Mouse (Mus musculus) heart, embryonic 16.5 days (tissue): ENCODE results near the gene Cfap74. TPM values are rescaled to one million over a fixed set of nuclear protein-coding genes. Genes with fewer than 3 reads are reported as not detected.

Experiments
- ATAC-seq: fragments of 200-750 bp; cut with Nextera tagmentation; replicated peaks from 2 replicates; pipeline ENCODE4 v1.8.0; 2017; ENCODE audit warnings: moderate number of reproducible peaks; ENCODE audit not compliant: insufficient read depth, low FRiP score; ENCODE audit errors: extremely low read depth
- H3K27ac ChIP-seq: fragments of 300-500 bp; sonication (generic); 2 replicates; pipeline ENCODE4 v1.5.1; 2014; ENCODE audit warnings: mild to moderate bottlenecking, low read length, control low read depth, moderate library complexity
- H3K27me3 ChIP-seq: fragments of 300-500 bp; sonication (generic); 2 replicates; pipeline ENCODE4 v1.6.1; 2014; ENCODE audit warnings: low read length, mixed read lengths; ENCODE audit not compliant: control insufficient read depth, insufficient read depth
- H3K36me3 ChIP-seq: fragments of 300-500 bp; sonication (generic); 2 replicates; pipeline ENCODE4 v1.6.1; 2014; ENCODE audit not compliant: control insufficient read depth, insufficient read depth
- H3K4me1 ChIP-seq: fragments of 300-500 bp; sonication (generic); 2 replicates; pipeline ENCODE4 v1.6.1; 2014; ENCODE audit warnings: low read length, mixed read lengths; ENCODE audit not compliant: control insufficient read depth, insufficient read depth
- H3K4me2 ChIP-seq: fragments of 300-500 bp; sonication (generic); 2 replicates; pipeline ENCODE4 v1.6.1; 2014; ENCODE audit warnings: low read depth, mild to moderate bottlenecking, control low read depth, low read length
- H3K4me3 ChIP-seq: fragments of 300-500 bp; sonication (generic); 2 replicates; pipeline ENCODE4 v1.5.1; 2014; ENCODE audit warnings: mild to moderate bottlenecking, control low read depth, low read length
- H3K9ac ChIP-seq: fragments of 300-500 bp; sonication (generic); 2 replicates; pipeline ENCODE4 v1.6.1; 2014; ENCODE audit warnings: low read length, control low read depth
- H3K9me3 ChIP-seq: fragments of 300-500 bp; sonication (generic); replicated peaks from 2 replicates; pipeline ENCODE4 v1.6.1; 2016; ENCODE audit warnings: low read length; ENCODE audit not compliant: control insufficient read depth
- WGBS: fragments of 180-500 bp; shearing (Covaris S2); extraction: QIAGEN DNeasy Blood & Tissue Kit; methylation state at CpG from one replicate; pipeline ENCODE4 v1.1.7; 2014; 5-methylcytosine and 5-hydroxymethylcytosine counted together
- polyA plus RNA-seq: library from polyadenylated mRNA; unstranded; fragments of >200 nt; fragmentation: Nextera tagmentation; extraction: Ambion mirVana; gene quantifications from 2 replicates; pipeline ENCODE4 v1.2.1, GENCODE M21; 2015

The Cfap74 gene
- polyA plus RNA-seq, 1 experiment from 2014 or later, result 0.64 TPM

DNA sequence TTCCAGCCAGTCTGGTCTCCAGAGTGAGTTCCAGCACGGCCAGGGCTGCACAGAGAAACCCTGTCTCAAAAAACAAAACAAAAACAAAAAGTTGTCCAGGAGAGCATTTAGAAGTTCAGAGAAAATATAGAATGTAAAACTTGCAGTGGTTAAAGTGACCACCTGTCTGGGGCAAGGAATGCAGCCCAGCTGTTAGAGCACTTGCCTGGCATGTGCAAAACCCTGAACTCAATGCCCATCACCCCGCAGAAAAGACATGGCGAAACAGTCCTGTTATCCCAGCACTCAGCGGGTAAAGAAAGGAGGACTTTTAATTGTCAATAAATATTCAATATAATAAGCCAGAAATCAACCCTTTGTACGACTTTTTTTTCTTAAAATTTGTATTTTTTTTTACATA, 49.6 kb downstream of the Cfap74 start:
- H3K27ac ChIP-seq, result no peak overlapping the region

DNA sequence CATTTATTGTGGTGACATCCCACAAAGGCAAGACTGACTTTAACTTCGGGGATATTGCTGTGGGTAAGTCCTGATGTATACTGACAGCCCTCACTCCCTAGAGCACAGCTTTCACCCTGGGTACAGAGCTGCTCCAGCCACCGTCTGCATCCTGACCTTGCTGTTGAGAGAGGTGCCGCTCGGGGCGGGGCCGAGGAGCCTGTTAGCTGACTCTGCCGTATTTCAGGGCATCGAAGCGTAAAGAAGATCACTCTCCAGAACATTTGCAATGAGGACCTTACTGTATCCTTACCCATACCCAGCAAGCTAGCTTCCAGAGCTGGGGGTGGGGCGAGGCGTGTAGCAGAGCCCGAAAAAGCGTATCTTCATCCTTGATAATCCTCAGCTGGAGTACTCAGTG, 54.1 kb downstream of the Cfap74 start:
- 69% methylated on average over 13 of the region's 13 CpGs for WGBS
- Histone ChIP-seq H3K4me3 (no peak overlapping the region), H3K9me3 (no peaks in the 10 kb centered on the region), H3K4me1 (no peaks in the 10 kb centered on the region), H3K4me2 (no peak overlapping the region), H3K27ac (no peak overlapping the region), H3K36me3 (no peaks in the 10 kb centered on the region), H3K27me3 (no peaks in the 10 kb centered on the region), H3K9ac (no peak overlapping the region)
- no peak for ATAC-seq

More for the DNA sequence above, 49.6 kb downstream of the Cfap74 start:
- H3K4me1 ChIP-seq, result no peaks in the 10 kb centered on the region
- no peaks in the 10 kb centered on the region for H3K36me3 ChIP-seq
- no peak overlapping the region for H3K4me2 ChIP-seq
- no peak overlapping the region for H3K4me3 ChIP-seq
- H3K9me3 ChIP-seq, result no peaks in the 10 kb centered on the region
- 75% methylated on average over 5 of the region's 5 CpGs for WGBS
- no peak overlapping the region for H3K9ac ChIP-seq
- ATAC-seq, result no peak
- H3K27me3 ChIP-seq, result no peaks in the 10 kb centered on the region

DNA sequence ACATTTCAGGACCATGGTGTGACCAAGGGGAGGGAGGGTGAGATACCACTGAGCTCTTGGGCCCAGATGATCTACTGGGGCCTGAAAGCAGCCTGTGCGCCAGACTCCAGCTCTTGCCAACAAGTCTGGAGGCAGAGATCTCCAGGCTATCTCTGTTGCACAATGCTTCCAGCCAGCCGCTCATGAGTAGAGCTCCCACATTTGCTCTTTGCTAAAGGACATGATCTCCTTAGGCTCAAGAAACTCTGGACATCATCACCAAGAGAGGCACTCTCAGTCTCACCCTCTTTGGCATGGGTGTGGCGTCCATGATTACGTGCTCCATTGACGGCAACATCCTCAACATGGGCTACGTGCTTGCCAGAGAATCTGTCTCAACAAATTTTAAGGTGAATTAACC, 54.6 kb downstream of the Cfap74 start:
- 67% methylated on average over 6 of the region's 6 CpGs for WGBS
- H3K27me3 ChIP-seq, result no peaks in the 10 kb centered on the region
- H3K4me2 ChIP-seq, result no peak overlapping the region

DNA sequence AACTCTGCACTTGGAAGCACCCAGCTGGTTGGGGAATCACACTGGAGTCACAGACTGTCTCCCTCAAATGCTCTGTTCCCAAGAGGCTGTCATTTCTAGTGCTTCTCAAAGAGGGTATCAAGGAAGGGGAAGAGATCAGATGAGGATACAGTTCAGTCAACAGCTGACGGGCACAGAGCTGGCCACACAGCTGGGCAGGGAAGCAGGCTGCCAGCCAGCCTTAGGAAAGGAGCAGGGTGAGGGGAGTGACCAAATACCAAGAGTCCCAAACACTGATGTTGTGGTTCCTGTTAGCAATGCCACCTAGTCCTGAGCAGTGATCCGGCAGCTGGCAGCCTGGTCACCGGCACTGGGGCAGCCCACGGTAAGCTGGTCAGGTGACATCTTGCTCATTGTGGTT, 55.1 kb downstream of the Cfap74 start:
- no peaks in the 10 kb centered on the region for H3K4me1 ChIP-seq
- no peaks in the 10 kb centered on the region for H3K27me3 ChIP-seq
- no peaks in the 10 kb centered on the region for H3K36me3 ChIP-seq
- ATAC-seq, result no peak
- H3K27ac ChIP-seq, result no peak overlapping the region
- no peak overlapping the region for H3K9ac ChIP-seq
- WGBS, result 76% methylated on average over 4 of the region's 4 CpGs
- no peak overlapping the region for H3K4me3 ChIP-seq
- no peaks in the 10 kb centered on the region for H3K9me3 ChIP-seq
- H3K4me2 ChIP-seq, result no peak overlapping the region

More for the DNA sequence above, 54.6 kb downstream of the Cfap74 start:
- H3K4me1 ChIP-seq, result no peaks in the 10 kb centered on the region
- H3K9ac ChIP-seq, result no peak overlapping the region
- no peaks in the 10 kb centered on the region for H3K9me3 ChIP-seq
- no peak for ATAC-seq
- H3K27ac ChIP-seq, result no peak overlapping the region
- H3K36me3 ChIP-seq, result no peaks in the 10 kb centered on the region
- no peak overlapping the region for H3K4me3 ChIP-seq

DNA sequence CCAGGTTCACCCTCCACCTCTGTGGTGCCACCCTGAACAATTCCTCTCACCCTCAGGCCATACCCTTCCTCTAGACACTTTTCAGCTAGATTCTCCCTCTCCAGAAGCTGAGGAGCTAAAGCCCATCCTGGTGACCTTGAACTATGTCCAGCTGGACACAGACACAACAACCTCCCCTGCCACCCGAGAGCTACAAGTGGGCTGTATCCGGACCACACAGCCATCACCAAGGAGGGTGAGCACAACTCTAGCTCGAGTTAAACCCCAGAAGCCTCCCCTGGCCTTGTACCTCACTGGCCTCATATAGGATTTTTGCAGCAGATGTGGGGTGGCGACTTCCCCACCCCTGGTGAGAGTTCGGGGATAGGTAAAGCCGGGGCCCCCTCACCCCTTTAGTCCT, 56.6 kb downstream of the Cfap74 start:
- WGBS, result 59% methylated on average over 6 of the region's 6 CpGs
- no peaks in the 10 kb centered on the region; the same call in 1 of the 2 replicates for H3K27me3 ChIP-seq

DNA sequence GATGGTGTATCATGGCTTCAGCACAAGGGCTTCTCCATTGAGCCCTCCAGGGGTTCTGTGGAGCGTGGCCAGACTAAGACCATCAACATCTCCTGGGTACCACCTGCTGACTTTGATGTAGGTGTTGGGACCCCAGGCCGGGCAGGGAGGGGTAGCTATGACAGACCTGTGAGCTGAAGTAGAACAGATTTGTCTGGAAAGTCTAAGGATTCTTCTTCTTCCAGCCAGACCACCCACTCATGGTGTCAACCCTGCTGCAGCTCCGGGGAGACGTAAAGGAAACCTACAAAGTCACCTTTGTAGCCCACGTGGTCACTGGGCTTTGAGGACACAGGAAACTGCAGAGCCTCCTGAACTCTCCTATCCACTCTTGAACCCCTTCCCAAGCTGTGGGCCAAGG, 57.1 kb downstream of the Cfap74 start:
- no peak overlapping the region for H3K27ac ChIP-seq
- no peaks in the 10 kb centered on the region; the same call in 1 of the 2 replicates for H3K27me3 ChIP-seq
- no peak overlapping the region for H3K4me3 ChIP-seq
- H3K4me1 ChIP-seq, result no peaks in the 10 kb centered on the region
- no peak overlapping the region for H3K9ac ChIP-seq
- no peak overlapping the region for H3K4me2 ChIP-seq
- H3K36me3 ChIP-seq, result no peaks in the 10 kb centered on the region
- WGBS, result 88% methylated on average over 5 of the region's 5 CpGs
- no peaks in the 10 kb centered on the region for H3K9me3 ChIP-seq
- no peak for ATAC-seq

More for the DNA sequence above, 56.6 kb downstream of the Cfap74 start:
- H3K36me3 ChIP-seq, result no peaks in the 10 kb centered on the region
- H3K27ac ChIP-seq, result no peak overlapping the region
- H3K4me3 ChIP-seq, result no peak overlapping the region
- ATAC-seq, result no peak
- no peaks in the 10 kb centered on the region for H3K4me1 ChIP-seq
- H3K9ac ChIP-seq, result no peak overlapping the region
- no peak overlapping the region for H3K4me2 ChIP-seq
- H3K9me3 ChIP-seq, result no peaks in the 10 kb centered on the region

DNA sequence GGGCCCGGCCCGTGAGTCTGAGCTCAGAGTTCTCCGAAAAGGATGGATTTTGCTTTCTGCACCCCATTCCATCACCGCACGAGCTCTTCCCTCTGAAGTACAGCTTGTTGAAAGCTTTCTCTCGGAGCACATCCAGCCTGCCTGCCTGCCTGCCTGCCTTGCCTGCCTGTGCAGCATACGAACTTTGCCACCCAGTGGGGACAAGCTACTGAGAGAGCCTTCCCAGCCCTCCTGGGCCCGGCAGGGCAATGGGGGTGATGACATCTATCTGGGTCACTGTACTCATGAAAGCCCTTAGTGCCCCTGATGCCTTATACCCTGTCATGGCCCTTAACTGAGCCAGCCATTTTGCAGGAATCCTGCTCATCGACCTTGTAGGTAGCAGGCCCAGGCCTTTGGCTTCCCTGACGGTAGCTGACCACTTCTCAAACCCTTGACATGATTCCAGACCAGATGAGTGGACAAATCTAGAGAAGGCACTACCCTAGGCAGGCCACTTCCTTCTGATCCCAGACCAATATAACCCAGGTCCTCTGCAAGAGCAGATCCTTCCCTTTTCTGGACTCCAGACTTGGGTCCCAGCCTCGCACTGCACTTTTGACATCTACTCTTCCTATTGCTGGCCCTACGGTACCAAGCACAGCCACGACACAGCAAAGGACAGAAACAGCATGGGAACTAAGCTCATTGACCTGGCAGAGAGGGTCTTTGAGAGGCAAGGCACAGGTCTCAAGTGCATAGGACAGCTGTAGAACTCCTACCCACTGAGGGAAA, 58.4 kb downstream of the Cfap74 start:
- no peaks in the 10 kb centered on the region for H3K36me3 ChIP-seq
- WGBS, result 74% methylated on average over 13 of the region's 13 CpGs
- no peak overlapping the region for H3K9ac ChIP-seq
- H3K27ac ChIP-seq, result no peak overlapping the region
- no peak overlapping the region for H3K4me3 ChIP-seq
- H3K4me2 ChIP-seq, result no peak overlapping the region
- H3K27me3 ChIP-seq, result no peaks in the 10 kb centered on the region; the same call in 1 of the 2 replicates
- H3K4me1 ChIP-seq, result no peaks in the 10 kb centered on the region
- ATAC-seq, result no peak
- no peaks in the 10 kb centered on the region for H3K9me3 ChIP-seq

DNA sequence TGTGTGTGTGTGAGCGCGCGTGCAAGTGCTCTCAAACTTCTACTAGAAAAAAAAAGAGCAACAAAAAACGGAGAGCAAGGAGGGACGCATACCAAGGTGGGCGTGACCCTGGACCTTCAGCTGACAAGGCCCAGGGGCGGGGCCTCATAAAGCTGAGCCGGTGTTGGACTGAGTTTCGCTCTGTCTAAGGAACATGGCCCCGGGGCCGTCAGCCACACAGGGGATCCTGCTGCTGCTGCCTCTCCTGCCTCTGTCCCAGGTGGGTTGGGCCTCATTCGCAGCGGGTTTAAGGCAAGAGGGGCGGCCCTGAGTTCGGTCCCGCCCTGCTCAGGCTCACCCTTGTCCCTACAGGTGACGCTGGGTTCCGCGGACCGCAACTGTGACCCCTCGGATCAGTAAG, 60.0 kb downstream of the Cfap74 start, which contains the start of gene Tmem52:
Gene Tmem52 (plus strand): TSS at position 163 of the 400 bp plus-strand sequence.
- 0 out of 2 replicates have a peak, but pooled peaks have one; percentile 29 for ATAC-seq
- Histone ChIP-seq H3K36me3 (no peaks in the 10 kb centered on the region), H3K4me3 (peak within 1 kb of the TSS; percentile 44), H3K27ac (no peak within 1 kb of the TSS), H3K4me2 (peak within 1 kb of the TSS; percentile 59), H3K9ac (0 out of 2 replicates have a peak within 1 kb of the TSS, but pooled peaks have one; percentile 35), H3K4me1 (peaks cover 8% of the 10 kb centered on the region), H3K9me3 (no peaks in the 10 kb centered on the region), H3K27me3 (no peaks in the 10 kb centered on the region; the same call in 1 of the 2 replicates)
- 11% methylated on average over 21 of the region's 21 CpGs for WGBS

DNA sequence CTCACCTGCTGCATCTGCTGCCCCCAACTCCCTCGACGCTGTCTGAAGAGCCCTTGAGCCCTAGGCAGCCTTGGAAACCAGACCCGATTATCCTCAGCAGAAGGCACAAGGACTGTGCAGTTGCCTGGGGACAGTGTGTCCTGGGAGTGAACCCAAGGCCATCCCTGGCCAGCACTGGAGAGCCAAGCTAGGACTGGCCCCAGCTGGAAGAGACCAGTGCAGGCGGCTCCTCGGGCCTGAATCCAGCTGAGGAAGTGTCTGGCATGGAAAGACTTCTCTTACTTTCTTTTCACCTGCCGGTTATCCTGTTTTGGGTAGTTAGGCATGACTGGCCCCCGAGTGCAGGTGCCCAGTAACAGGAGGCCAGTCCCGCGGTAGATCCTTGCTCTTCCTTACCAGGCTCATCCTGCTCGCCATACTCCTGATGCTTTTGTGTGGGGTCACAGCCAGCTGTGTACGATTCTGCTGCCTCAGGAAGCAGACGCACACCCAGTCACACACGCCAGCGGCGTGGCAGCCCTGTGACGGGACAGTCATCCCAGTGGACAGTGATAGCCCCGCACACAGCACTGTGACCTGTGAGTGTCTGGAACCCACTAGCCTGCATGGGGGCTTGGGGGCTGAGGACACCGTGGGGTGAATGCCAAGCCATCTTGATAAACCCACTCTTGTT, 60.7 kb downstream of the Cfap74 start:
- H3K27ac ChIP-seq, result no peak overlapping the region
- no peak for ATAC-seq
- no peak overlapping the region for H3K9ac ChIP-seq
- no peaks in the 10 kb centered on the region for H3K36me3 ChIP-seq
- no peaks in the 10 kb centered on the region for H3K9me3 ChIP-seq
- WGBS, result 70% methylated on average over 18 of the region's 18 CpGs
- peaks cover 8% of the 10 kb centered on the region for H3K4me1 ChIP-seq
- H3K4me2 ChIP-seq, result no peak overlapping the region
- H3K27me3 ChIP-seq, result no peaks in the 10 kb centered on the region; the same call in 1 of the 2 replicates
- no peak overlapping the region for H3K4me3 ChIP-seq
